Mouse (Mus musculus) kidney, postnatal 10 days (tissue): ENCODE measurements around the gene Gm21836.
"Not testable (repeated sequence)": the region's sequence is repeated elsewhere in the genome, so short reads cannot be mapped to it uniquely, and the experiment has no call there.

Experiments
- DNase-seq: peaks from one replicate; pipeline ENCODE4 v3.0.0; 2021; ENCODE audit warnings: mixed read lengths

The Gm21836 gene

GRCm38 (mm10) chr9:124493693-124494092 lies at the start of gene Gm21836:
Gene Gm21836 (minus strand): TSS chr9:124493793.
- DNase-seq: not testable (repeated sequence)

- DNase-seq: not testable (repeated sequence)
Observed at GRCm38 (mm10) chr9:124480361-124480980, 13.1 kb downstream of the Gm21836 start.

GRCm38 (mm10) chr9:124478081-124478480 lies 15.5 kb downstream of the Gm21836 start:
- DNase-seq: peak; percentile 64

- peak; percentile 19 for DNase-seq
Observed at GRCm38 (mm10) chr9:124476096-124476902, 17.3 kb downstream of the Gm21836 start, which contains the start of gene Ppp2r3d. Gene Ppp2r3d (minus strand): TSS chr9:124476898.

GRCm38 (mm10) chr9:124475689-124476088 lies 17.9 kb downstream of the Gm21836 start:
- DNase-seq: no peak

GRCm38 (mm10) chr9:124456572-124456971 lies 37.0 kb downstream of the Gm21836 start:
- peak; percentile 72 for DNase-seq
